Mouse (Mus musculus) right cerebral cortex, postnatal 4 days (tissue): ENCODE data around the gene 2310050C09Rik.

Experiments used
- DNase-seq: peaks from one replicate; pipeline ENCODE4 v3.0.0-alpha.2; 2022

2310050C09Rik gene

DNA sequence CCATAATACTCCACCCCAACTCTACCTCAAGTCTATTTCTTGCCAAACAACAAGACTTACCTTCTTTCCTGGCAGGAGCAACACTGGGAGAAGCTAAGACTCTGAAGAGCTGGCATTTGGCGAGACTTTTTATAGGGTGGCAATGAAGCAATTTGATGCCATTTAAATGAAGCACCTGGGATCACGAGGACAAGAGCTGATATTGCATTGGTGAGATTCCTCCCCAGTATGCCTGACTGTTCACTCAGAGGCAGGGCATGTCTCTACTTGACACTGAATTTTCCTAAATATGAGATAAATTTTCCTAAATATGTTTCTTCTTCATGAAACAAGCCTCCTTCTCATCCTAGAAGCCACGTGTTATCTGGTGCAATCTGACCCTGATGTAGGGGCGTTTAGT lies at the start of gene 2310050C09Rik:
Gene 2310050C09Rik (minus strand): TSS at position 101 of the 400 bp plus-strand sequence.
- no peak for DNase-seq

- peak; percentile 8 for DNase-seq
Measured at GRCm38 (mm10) chr3:92907571-92907970, 37.6 kb upstream of the 2310050C09Rik start.

- DNase-seq = no peak
Measured at GRCm38 (mm10) chr3:92905182-92905581, 35.2 kb upstream of the 2310050C09Rik start.

- DNase-seq = no peak
Measured at GRCm38 (mm10) chr3:92903640-92904039, 33.6 kb upstream of the 2310050C09Rik start.

GRCm38 (mm10) chr3:92902992-92903391 lies 33.0 kb upstream of the 2310050C09Rik start:
- peak; percentile 51 for DNase-seq

- DNase-seq = no peak
Measured at GRCm38 (mm10) chr3:92894489-92894888, 24.5 kb upstream of the 2310050C09Rik start.

DNA sequence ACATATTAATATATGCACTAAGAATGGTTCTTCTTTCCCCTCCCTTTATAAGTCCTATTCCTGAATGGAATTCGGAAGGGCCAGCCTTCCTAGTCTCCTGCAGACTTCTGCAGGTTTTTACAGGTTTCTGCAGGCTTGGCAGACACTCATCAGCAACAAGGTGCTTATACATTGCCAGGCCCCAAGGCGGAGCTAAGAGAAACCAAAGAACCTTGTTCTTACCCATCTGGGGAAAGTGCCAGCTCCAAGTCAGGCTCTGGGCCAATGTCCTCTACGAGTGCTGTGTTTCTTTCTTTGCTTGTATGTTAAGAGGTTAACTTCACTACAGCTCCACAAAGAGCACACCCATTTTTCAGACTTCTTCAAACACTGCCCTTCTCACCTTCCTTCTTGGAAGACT lies 24.0 kb upstream of the 2310050C09Rik start:
- no peak for DNase-seq

DNA sequence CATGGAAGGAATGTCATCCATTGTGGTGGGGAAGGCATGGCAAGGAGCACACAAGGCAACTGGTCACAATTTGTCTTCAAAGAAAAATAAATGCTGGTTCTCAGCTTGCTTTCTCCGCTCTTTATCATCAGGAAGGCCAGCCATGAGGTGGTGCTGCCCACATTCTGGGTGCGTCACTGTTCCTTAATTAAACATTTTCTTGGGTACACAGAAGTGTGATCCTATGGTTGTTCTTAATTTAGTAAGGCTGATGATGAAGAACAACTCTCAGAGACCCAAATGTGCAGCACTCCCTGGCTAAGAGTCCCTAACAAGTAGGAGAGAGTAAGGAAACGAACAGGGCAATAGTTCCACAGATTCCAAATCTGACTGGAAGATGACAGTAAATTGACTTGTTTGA lies 4.2 kb upstream of the 2310050C09Rik start:
- no peak for DNase-seq

DNA sequence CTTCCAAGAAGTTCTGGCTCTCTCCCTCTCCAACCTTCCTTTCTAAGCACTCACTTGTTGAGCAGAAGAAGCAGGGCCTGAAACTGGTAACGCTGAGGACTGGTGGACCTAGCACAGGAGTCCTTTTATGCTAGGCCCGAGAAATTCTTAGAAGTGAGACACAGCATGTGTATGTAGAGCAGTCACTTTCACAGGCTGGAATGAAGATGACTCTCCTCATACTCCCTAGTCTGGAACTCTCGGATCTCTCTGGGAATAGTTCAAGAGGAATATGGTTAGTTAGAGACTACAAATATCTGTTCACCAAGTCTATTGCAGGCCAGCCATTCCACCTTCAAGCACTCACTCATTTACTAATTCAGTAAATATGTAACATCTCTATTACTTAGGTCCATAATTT lies 18.8 kb downstream of the 2310050C09Rik start, which contains the start of gene Lce1l:
Gene Lce1l (minus strand): TSS at position 101 of the 400 bp plus-strand sequence.
- no peak for DNase-seq

- no peak for DNase-seq
Measured at GRCm38 (mm10) chr3:92827108-92827507, 42.9 kb downstream of the 2310050C09Rik start, which contains the start of gene Kprp. TSS of gene Kprp (minus strand) at chr3:92827247.

- no peak for DNase-seq
Measured at GRCm38 (mm10) chr3:92825808-92826207, 44.2 kb downstream of the 2310050C09Rik start.
